Comparison of ENCODE assay signal across 22 mouse cellular contexts in genomic region chr8:18187486-18187885, GRCm38 (mm10).
DNase-seq lines count a peak whose midpoint lies in the region; ATAC-seq and TF ChIP-seq lines count a peak whose summit lies in the region.
"Had no signal": no experiment of that assay in that cellular context is flagged by ENCODE, and none has a peak within 500 bp of the region (broad histone marks: within the 10 kb centered on the region; RNA-seq: fewer than 3 reads in every experiment).

No protein-coding gene starts in this region.

- TF ChIP-seq POLR2A in brain, embryonic 14.5 days (IDR thresholded peaks at IDR 0.05; ENCODE audit: borderline replicate concordance, extremely low read depth, insufficient read depth, insufficient read length, poor library complexity, severe bottlenecking) = no peak

- no peak overlapping the region for H3K9ac ChIP-seq in ES-E14 (ENCODE audit: insufficient read depth, low read depth, low read length, poor library complexity, severe bottlenecking)
- H3K9ac ChIP-seq in midbrain, embryonic 16.5 days (ENCODE audit: low read depth, low read length) = no peak overlapping the region
- H3K9ac ChIP-seq: embryonic facial prominence, embryonic 13.5 days; embryonic facial prominence, embryonic 15.5 days; forebrain, embryonic 12.5 days had no signal

- H3K4me3 ChIP-seq in ES-E14 (ENCODE audit: insufficient read depth in 1 of 2, low read depth in 1 of 2, low read length in 2 of 2, poor library complexity in 1 of 2, severe bottlenecking in 1 of 2) = no peak overlapping the region
- no peak overlapping the region for H3K4me3 ChIP-seq in midbrain, embryonic 16.5 days (ENCODE audit: low read depth, low read length)
- H3K4me3 ChIP-seq: embryonic facial prominence, embryonic 13.5 days; embryonic facial prominence, embryonic 15.5 days; erythroblast, embryonic 14.5 days; forebrain, embryonic 10.5 days; forebrain, embryonic 12.5 days had no signal

- H3K9me3 ChIP-seq in ES-E14 (ENCODE audit: control insufficient read depth, insufficient read depth, low read depth, low read length) = no peaks in the 10 kb centered on the region
- H3K9me3 ChIP-seq in midbrain, embryonic 16.5 days (replicated peaks; ENCODE audit: control insufficient read depth, low read length, poor library complexity, severe bottlenecking) = no peaks in the 10 kb centered on the region
- H3K9me3 ChIP-seq: embryonic facial prominence, embryonic 13.5 days; embryonic facial prominence, embryonic 15.5 days; forebrain, embryonic 10.5 days; forebrain, embryonic 12.5 days had no signal

- TF ChIP-seq CTCF in brain, embryonic 14.5 days (IDR thresholded peaks at IDR 0.05; ENCODE audit: borderline replicate concordance, extremely low read depth, insufficient read depth, insufficient read length) = no peak

- H3K27me3 ChIP-seq in midbrain, embryonic 16.5 days (ENCODE audit: control insufficient read depth, insufficient read depth, low read depth, low read length) = no peaks in the 10 kb centered on the region
- H3K27me3 ChIP-seq: embryonic facial prominence, embryonic 13.5 days; embryonic facial prominence, embryonic 15.5 days; forebrain, embryonic 12.5 days had no signal

- no peak for ATAC-seq in midbrain, embryonic 16.5 days
- ATAC-seq: activated CD4-positive, CD25-positive, alpha-beta regulatory T cell, adult 4 months; forebrain, embryonic 14.5 days; forebrain, embryonic 16.5 days had no signal

- H3K4me1 ChIP-seq in ES-E14 (ENCODE audit: control insufficient read depth in 2 of 2, insufficient read depth in 2 of 2, low read length in 2 of 2, poor library complexity in 1 of 2) = no peaks in the 10 kb centered on the region
- no peaks in the 10 kb centered on the region for H3K4me1 ChIP-seq in midbrain, embryonic 16.5 days (ENCODE audit: control insufficient read depth, insufficient read depth, low read length)
- H3K4me1 ChIP-seq: embryonic facial prominence, embryonic 13.5 days; embryonic facial prominence, embryonic 15.5 days; forebrain, embryonic 10.5 days; forebrain, embryonic 12.5 days had no signal

- no peaks in the 10 kb centered on the region for H3K36me3 ChIP-seq in ES-E14 (ENCODE audit: control insufficient read depth, insufficient read depth, low read length, poor library complexity, severe bottlenecking)
- no peaks in the 10 kb centered on the region for H3K36me3 ChIP-seq in midbrain, embryonic 16.5 days (ENCODE audit: control insufficient read depth, insufficient read depth, low read length)
- H3K36me3 ChIP-seq: embryonic facial prominence, embryonic 13.5 days; embryonic facial prominence, embryonic 15.5 days; forebrain, embryonic 10.5 days; forebrain, embryonic 12.5 days had no signal

- in situ Hi-C loops in ES-E14 (cut with MboI; ENCODE audit: low sequenced_read_pairs in 2 of 2, unreplicated experiment in 2 of 2) = no loop called here

- H3K27ac ChIP-seq in ES-E14 (ENCODE audit: insufficient read depth, low read depth, low read length, poor library complexity, severe bottlenecking) = no peak overlapping the region
- H3K27ac ChIP-seq in midbrain, embryonic 16.5 days (ENCODE audit: low read length) = no peak overlapping the region
- H3K27ac ChIP-seq: embryonic facial prominence, embryonic 13.5 days; embryonic facial prominence, embryonic 15.5 days; forebrain, embryonic 10.5 days; forebrain, embryonic 12.5 days had no signal

- DNase-seq in ES-E14 (ENCODE audit: low read depth, low spot score) (peak; percentile 49), WW6 (ENCODE audit: low read depth, low spot score) (peak; percentile 7)
- DNase-seq in brain, embryonic 14.5 days (ENCODE audit: low read depth) = peak; percentile 5
- no peak for DNase-seq in adrenal gland, postnatal 10 days
- DNase-seq in layer of hippocampus, adult 9-10 months (ENCODE audit: low spot score) = no peak
- DNase-seq: adrenal gland, adult 8-10 months; adrenal gland, postnatal 25 days; cerebellum, adult 11-12 months; cerebellum, adult 2 months; cerebellum, adult 9-10 months; cerebellum, postnatal 14 days; cerebellum, postnatal 36 days; embryo, embryonic 11 days had no signal

- H3K4me2 ChIP-seq in midbrain, embryonic 16.5 days (ENCODE audit: low read length) = no peak overlapping the region
- H3K4me2 ChIP-seq: embryonic facial prominence, embryonic 13.5 days; embryonic facial prominence, embryonic 15.5 days; forebrain, embryonic 12.5 days had no signal

TF ChIP-seq in ES-E14, 5 proteins besides CTCF, POLR2A, EP300 and RAD21:
- TF ChIP-seq ZNF384 (IDR thresholded peaks at IDR 0.05; ENCODE audit: low read depth, low read length) (no peak), HCFC1 (IDR thresholded peaks at IDR 0.05; ENCODE audit: borderline replicate concordance, insufficient read depth, low read length) (no peak), ZC3H11A (IDR thresholded peaks at IDR 0.05; ENCODE audit: borderline replicate concordance, low read depth, low read length) (no peak), CHD2 (IDR thresholded peaks at IDR 0.05; ENCODE audit: low read depth, low read length) (no peak), MAFK (IDR thresholded peaks at IDR 0.05; ENCODE audit: insufficient read depth, low read depth, low read length) (no peak)
TF ChIP-seq in ES-E14: peak in this region for 0.

Comparison
In these comparisons a context has a peak if more than half of its experiments do, and no peak if none do; other contexts are left out.
1. DNase-seq: peak in ES-E14 (single experiment), WW6 (single experiment) and brain, embryonic 14.5 days (single experiment); none in adrenal gland, postnatal 10 days (single experiment) and layer of hippocampus, adult 9-10 months (single experiment).